Mouse (Mus musculus) hindbrain, embryonic 14.5 days (tissue): ENCODE data around the gene Wdfy3. TPM values are rescaled to one million over a fixed set of nuclear protein-coding genes. Genes with fewer than 3 reads are reported as not detected.

Experiments
- ATAC-seq: fragments of 200-750 bp; cut with Nextera tagmentation; 2 replicates; pipeline ENCODE4 v1.8.0; 2017; ENCODE audit warnings: moderate number of reproducible peaks, mild to moderate bottlenecking, moderate TSS enrichment, moderate library complexity; ENCODE audit not compliant: low FRiP score
- DNase-seq: peaks from one replicate; pipeline ENCODE4 v3.0.0-alpha.2; 2015; ENCODE audit warnings: low spot score
- H3K27ac ChIP-seq: fragments of 300-500 bp; sonication (generic); 2 replicates; pipeline ENCODE4 v1.5.1; 2014; ENCODE audit warnings: mild to moderate bottlenecking, moderate library complexity
- H3K27me3 ChIP-seq: fragments of 300-500 bp; sonication (generic); 2 replicates; pipeline ENCODE4 v1.6.1; 2014; ENCODE audit warnings: mild to moderate bottlenecking, low read length, mixed read lengths; ENCODE audit not compliant: control insufficient read depth, insufficient read depth
- H3K36me3 ChIP-seq: fragments of 300-500 bp; sonication (generic); replicated peaks from 2 replicates; pipeline ENCODE4 v1.6.1; 2014; ENCODE audit not compliant: control insufficient read depth, insufficient read depth
- H3K4me1 ChIP-seq: fragments of 300-500 bp; sonication (generic); replicated peaks from 2 replicates; pipeline ENCODE4 v1.6.1; 2014; ENCODE audit warnings: antibody characterized with exemption, low read length, mixed read lengths; ENCODE audit not compliant: control insufficient read depth, insufficient read depth
- H3K4me2 ChIP-seq: fragments of 300-500 bp; sonication (generic); replicated peaks from 2 replicates; pipeline ENCODE4 v1.6.1; 2014; ENCODE audit warnings: mild to moderate bottlenecking, moderate library complexity
- H3K4me3 ChIP-seq: fragments of 300-500 bp; sonication (generic); replicated peaks from 2 replicates; pipeline ENCODE4 v1.5.1; 2014; ENCODE audit warnings: mild to moderate bottlenecking, low read length
- H3K9ac ChIP-seq: fragments of 300-500 bp; sonication (generic); 2 replicates; pipeline ENCODE4 v1.6.1; 2014
- H3K9me3 ChIP-seq: fragments of 300-500 bp; sonication (generic); 2 replicates; pipeline ENCODE4 v1.6.1; 2016; ENCODE audit warnings: low read length; ENCODE audit not compliant: control insufficient read depth
- WGBS: fragments of 180-500 bp; shearing (Covaris S2); extraction: QIAGEN DNeasy Blood & Tissue Kit; methylation state at CpG from one replicate; pipeline ENCODE4 v1.1.7; 2014; 5-methylcytosine and 5-hydroxymethylcytosine counted together
- polyA plus RNA-seq: library from polyadenylated mRNA; unstranded; fragments of >200 nt; fragmentation: Nextera tagmentation; extraction: Ambion mirVana; gene quantifications from 2 replicates; pipeline ENCODE4 v1.2.1, GENCODE M21; 2014

The Wdfy3 gene
- polyA plus RNA-seq, 1 experiment from 2014 or later, result 36.2 TPM

GRCm38 (mm10) chr5:101895717-101896645 lies 173.7 kb downstream of the Wdfy3 start:
- Histone ChIP-seq H3K27ac (no peak overlapping the region), H3K9me3 (no peaks in the 10 kb centered on the region), H3K4me3 (no peak overlapping the region), H3K4me1 (no peaks in the 10 kb centered on the region), H3K27me3 (no peaks in the 10 kb centered on the region), H3K36me3 (peaks cover 94% of the 10 kb centered on the region), H3K4me2 (no peak overlapping the region), H3K9ac (no peak overlapping the region)
- no peak for ATAC-seq
- no peak for DNase-seq
- 91% methylated on average over 18 of the region's 18 CpGs for WGBS

- H3K27me3 ChIP-seq, result no peaks in the 10 kb centered on the region
- no peak overlapping the region for H3K4me3 ChIP-seq
- DNase-seq (no peak), ATAC-seq (no peak)
- no peaks in the 10 kb centered on the region for H3K4me1 ChIP-seq
- 87% methylated on average over 11 of the region's 11 CpGs for WGBS
- peaks cover 94% of the 10 kb centered on the region for H3K36me3 ChIP-seq
- no peaks in the 10 kb centered on the region for H3K9me3 ChIP-seq
- no peak overlapping the region for H3K27ac ChIP-seq
- H3K4me2 ChIP-seq, result no peak overlapping the region
- no peak overlapping the region for H3K9ac ChIP-seq
Observed at GRCm38 (mm10) chr5:101895119-101895518, 174.6 kb downstream of the Wdfy3 start.

GRCm38 (mm10) chr5:101893820-101894515 lies 175.8 kb downstream of the Wdfy3 start:
- ATAC-seq, result no peak

GRCm38 (mm10) chr5:101891694-101892416 lies 177.9 kb downstream of the Wdfy3 start:
- Histone ChIP-seq H3K36me3 (peaks cover 98% of the 10 kb centered on the region), H3K9me3 (no peaks in the 10 kb centered on the region), H3K9ac (no peak overlapping the region), H3K4me1 (no peaks in the 10 kb centered on the region), H3K4me3 (no peak overlapping the region), H3K27me3 (no peaks in the 10 kb centered on the region), H3K27ac (no peak overlapping the region), H3K4me2 (no peak overlapping the region)
- DNase-seq (no peak), ATAC-seq (no peak)
- WGBS, result 92% methylated on average over 6 of the region's 6 CpGs

More at GRCm38 (mm10) chr5:101893820-101894515, 175.8 kb downstream of the Wdfy3 start:
- Histone ChIP-seq H3K4me2 (no peak overlapping the region), H3K4me3 (no peak overlapping the region), H3K9me3 (no peaks in the 10 kb centered on the region), H3K36me3 (peaks cover 94% of the 10 kb centered on the region), H3K9ac (no peak overlapping the region), H3K27ac (no peak overlapping the region), H3K4me1 (no peaks in the 10 kb centered on the region), H3K27me3 (no peaks in the 10 kb centered on the region)
- peak; percentile 55 for DNase-seq
- WGBS, result 72% methylated on average over 13 of the region's 13 CpGs

- no peaks in the 10 kb centered on the region for H3K4me1 ChIP-seq
- no peak overlapping the region for H3K27ac ChIP-seq
- H3K27me3 ChIP-seq, result no peaks in the 10 kb centered on the region
- ATAC-seq (no peak), DNase-seq (no peak)
- no peaks in the 10 kb centered on the region for H3K9me3 ChIP-seq
- H3K4me2 ChIP-seq, result no peak overlapping the region
- H3K9ac ChIP-seq, result no peak overlapping the region
- 94% methylated on average over 19 of the region's 19 CpGs for WGBS
- no peak overlapping the region for H3K4me3 ChIP-seq
- peaks cover 96% of the 10 kb centered on the region for H3K36me3 ChIP-seq
Observed at GRCm38 (mm10) chr5:101887989-101888388, 181.7 kb downstream of the Wdfy3 start.

- Histone ChIP-seq H3K27ac (no peak overlapping the region), H3K9me3 (no peaks in the 10 kb centered on the region), H3K36me3 (peaks cover 97% of the 10 kb centered on the region), H3K9ac (no peak overlapping the region), H3K4me1 (no peaks in the 10 kb centered on the region), H3K4me2 (no peak overlapping the region), H3K4me3 (no peak overlapping the region), H3K27me3 (no peaks in the 10 kb centered on the region)
- ATAC-seq, result no peak
- WGBS, result 88% methylated on average over 12 of the region's 12 CpGs
- no peak for DNase-seq
Observed at GRCm38 (mm10) chr5:101885039-101885438, 184.7 kb downstream of the Wdfy3 start.

- Histone ChIP-seq H3K27me3 (no peaks in the 10 kb centered on the region), H3K36me3 (peaks cover 97% of the 10 kb centered on the region), H3K4me1 (no peaks in the 10 kb centered on the region), H3K9me3 (no peaks in the 10 kb centered on the region), H3K4me2 (no peak overlapping the region), H3K9ac (no peak overlapping the region), H3K27ac (no peak overlapping the region), H3K4me3 (no peak overlapping the region)
- whole genome bisulfite sequencing, result 94% methylated on average over 15 of the region's 15 CpGs
- DNase-seq (no peak), ATAC-seq (no peak)
Observed at GRCm38 (mm10) chr5:101882191-101882590, 187.5 kb downstream of the Wdfy3 start.

GRCm38 (mm10) chr5:101879914-101880313 lies 189.8 kb downstream of the Wdfy3 start:
- H3K4me1 ChIP-seq, result no peaks in the 10 kb centered on the region
- DNase-seq (no peak), ATAC-seq (no peak)
- H3K4me2 ChIP-seq, result no peak overlapping the region
- no peaks in the 10 kb centered on the region for H3K9me3 ChIP-seq
- peaks cover 99% of the 10 kb centered on the region for H3K36me3 ChIP-seq
- 94% methylated on average over 4 of the region's 4 CpGs for WGBS
- no peak overlapping the region for H3K4me3 ChIP-seq
- no peak overlapping the region for H3K9ac ChIP-seq
- H3K27me3 ChIP-seq, result no peaks in the 10 kb centered on the region
- no peak overlapping the region for H3K27ac ChIP-seq

GRCm38 (mm10) chr5:101878403-101878802 lies 191.3 kb downstream of the Wdfy3 start:
- Histone ChIP-seq H3K4me3 (no peak overlapping the region), H3K36me3 (peaks cover 99% of the 10 kb centered on the region)

More at GRCm38 (mm10) chr5:101878403-101878802, 191.3 kb downstream of the Wdfy3 start:
- no peak overlapping the region for H3K4me2 ChIP-seq
- H3K9me3 ChIP-seq, result no peaks in the 10 kb centered on the region
- WGBS, result 82% methylated on average over 9 of the region's 9 CpGs
- ATAC-seq, result no peak
- H3K27ac ChIP-seq, result no peak overlapping the region
- no peak for DNase-seq
- no peaks in the 10 kb centered on the region for H3K4me1 ChIP-seq
- no peaks in the 10 kb centered on the region for H3K27me3 ChIP-seq
- no peak overlapping the region for H3K9ac ChIP-seq
